Mouse (Mus musculus): ENCODE measurements around the gene Kdm6b. TPM values are rescaled to one million over a fixed set of nuclear protein-coding genes. Genes with fewer than 3 reads are reported as not detected.

Kdm6b gene
- polyA plus RNA-seq, 1 experiment from 2014 or later: 36.4 TPM

DNA sequence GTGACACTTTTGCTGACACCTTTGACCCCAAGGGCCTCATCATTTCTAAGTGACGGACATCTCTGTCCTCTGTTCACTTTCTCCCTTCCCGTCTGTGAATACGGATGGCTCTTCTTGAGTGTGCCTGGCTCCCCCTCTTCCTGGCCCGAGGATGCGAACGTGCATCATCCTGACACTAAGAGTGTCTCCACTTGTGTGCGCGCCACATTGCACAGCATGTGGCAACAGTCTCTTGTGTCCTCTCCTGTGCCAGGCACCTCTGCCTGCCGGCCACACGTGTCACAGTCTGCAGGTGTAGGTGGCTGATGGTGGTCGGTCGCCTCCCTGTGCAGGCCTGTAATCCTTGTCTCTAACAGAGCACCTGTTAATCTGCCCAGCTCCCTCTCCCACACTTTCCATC is 41.9 kb downstream of the Kdm6b start:
- ATAC-seq: no peak
- H3K27ac ChIP-seq (ENCODE audit: low read length): peak overlapping the region; percentile 77
- WGBS: 27% methylated on average over 12 of the region's 12 CpGs
- no peak overlapping the region for H3K4me3 ChIP-seq (ENCODE audit: low read depth, low read length)
- no peaks in the 10 kb centered on the region for H3K9me3 ChIP-seq (replicated peaks; ENCODE audit: control insufficient read depth, low read length, poor library complexity, severe bottlenecking)
- H3K27me3 ChIP-seq (ENCODE audit: control insufficient read depth, insufficient read depth, low read depth, low read length): no peaks in the 10 kb centered on the region
- peak overlapping the region; percentile 36 for H3K9ac ChIP-seq (ENCODE audit: low read depth, low read length)
- H3K36me3 ChIP-seq (ENCODE audit: control insufficient read depth, insufficient read depth, low read length): no peaks in the 10 kb centered on the region
- peak overlapping the region; percentile 39 for H3K4me2 ChIP-seq (ENCODE audit: low read length)
- peaks cover 19% of the 10 kb centered on the region for H3K4me1 ChIP-seq (ENCODE audit: control insufficient read depth, insufficient read depth, low read length)

DNA sequence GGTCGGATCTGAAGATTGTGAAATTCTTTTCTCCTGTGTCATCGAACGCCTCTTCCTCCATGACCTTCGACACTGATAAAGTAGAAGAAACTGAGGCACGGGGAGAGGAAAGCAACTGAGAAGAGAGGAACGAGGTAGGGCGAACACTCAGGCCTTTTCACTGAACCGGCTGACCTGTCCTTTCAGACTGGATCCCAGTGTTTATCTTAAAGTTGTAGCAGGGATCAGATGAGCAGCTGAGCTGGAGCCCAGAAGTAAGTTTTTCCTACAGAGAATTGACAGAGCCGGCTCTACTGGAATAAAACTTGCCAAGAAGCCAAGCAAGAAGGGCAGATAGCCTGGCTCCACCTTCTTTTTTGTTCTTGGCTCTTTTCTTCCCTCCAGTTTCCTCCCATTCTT is 42.7 kb downstream of the Kdm6b start:
- peak overlapping the region; percentile 17 for H3K4me3 ChIP-seq (ENCODE audit: low read depth, low read length)
- no peaks in the 10 kb centered on the region for H3K9me3 ChIP-seq (replicated peaks; ENCODE audit: control insufficient read depth, low read length, poor library complexity, severe bottlenecking)
- peak overlapping the region; percentile 77 for H3K27ac ChIP-seq (ENCODE audit: low read length)
- H3K4me2 ChIP-seq (ENCODE audit: low read length): peak overlapping the region; percentile 39
- H3K36me3 ChIP-seq (ENCODE audit: control insufficient read depth, insufficient read depth, low read length): no peaks in the 10 kb centered on the region
- H3K4me1 ChIP-seq (ENCODE audit: control insufficient read depth, insufficient read depth, low read length): peaks cover 23% of the 10 kb centered on the region
- H3K27me3 ChIP-seq (ENCODE audit: control insufficient read depth, insufficient read depth, low read depth, low read length): no peaks in the 10 kb centered on the region
- 11% methylated on average over 9 of the region's 9 CpGs for WGBS
- no peak for ATAC-seq
- H3K9ac ChIP-seq (ENCODE audit: low read depth, low read length): 0 out of 2 replicates have a peak overlapping the region, but pooled peaks have one; percentile 28

DNA sequence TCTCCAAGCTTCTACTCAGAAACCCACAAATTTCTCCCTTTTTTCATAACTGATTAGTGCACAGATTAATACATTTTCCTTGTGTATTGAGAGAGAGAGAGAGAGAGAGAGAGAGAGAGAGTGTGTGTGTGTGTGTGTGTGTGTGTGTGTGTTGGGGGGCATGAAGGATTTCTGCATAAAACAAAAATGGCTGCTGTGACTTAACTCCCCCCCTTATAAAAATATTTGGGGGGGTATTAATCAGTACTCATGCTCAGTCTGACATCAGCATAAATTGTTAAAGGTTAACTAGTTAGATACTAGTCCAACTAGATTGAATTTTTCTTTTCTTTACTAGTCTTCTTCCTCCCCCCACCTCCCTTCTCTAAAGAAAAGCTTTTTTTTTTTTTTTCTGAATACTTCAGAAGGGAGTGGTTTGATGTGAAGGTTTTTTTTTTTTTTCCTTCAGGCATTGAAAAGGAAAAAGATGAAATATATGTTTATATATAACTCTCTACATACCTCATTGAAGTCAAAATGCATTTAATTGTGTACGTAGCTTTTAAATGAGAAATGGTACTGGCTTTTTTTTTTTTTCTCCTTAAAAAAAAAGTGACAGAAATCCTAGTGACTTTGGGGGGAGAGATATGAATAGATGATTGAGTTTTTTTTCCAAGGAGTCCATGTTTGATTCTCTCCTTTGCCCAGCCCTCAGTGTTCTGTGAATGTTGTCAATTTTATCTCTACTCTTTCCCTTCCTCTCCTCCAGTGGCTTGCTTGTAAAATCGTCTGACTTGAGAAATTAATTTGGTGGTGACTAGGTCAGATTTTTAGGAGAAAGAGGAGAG is 43.3 kb downstream of the Kdm6b start:
- H3K4me3 ChIP-seq (ENCODE audit: low read depth, low read length): peak overlapping the region; percentile 92
- no peaks in the 10 kb centered on the region for H3K27me3 ChIP-seq (ENCODE audit: control insufficient read depth, insufficient read depth, low read depth, low read length)
- H3K9ac ChIP-seq (ENCODE audit: low read depth, low read length): peak overlapping the region; percentile 100
- peak overlapping the region; percentile 96 for H3K4me2 ChIP-seq (ENCODE audit: low read length)
- no peak for ATAC-seq
- H3K4me1 ChIP-seq (ENCODE audit: control insufficient read depth, insufficient read depth, low read length): peaks cover 29% of the 10 kb centered on the region
- H3K9me3 ChIP-seq (replicated peaks; ENCODE audit: control insufficient read depth, low read length, poor library complexity, severe bottlenecking): no peaks in the 10 kb centered on the region
- peak overlapping the region; percentile 100 for H3K27ac ChIP-seq (ENCODE audit: low read length)
- H3K36me3 ChIP-seq (ENCODE audit: control insufficient read depth, insufficient read depth, low read length): no peaks in the 10 kb centered on the region
- WGBS: 13% methylated on average over 2 of the region's 2 CpGs

DNA sequence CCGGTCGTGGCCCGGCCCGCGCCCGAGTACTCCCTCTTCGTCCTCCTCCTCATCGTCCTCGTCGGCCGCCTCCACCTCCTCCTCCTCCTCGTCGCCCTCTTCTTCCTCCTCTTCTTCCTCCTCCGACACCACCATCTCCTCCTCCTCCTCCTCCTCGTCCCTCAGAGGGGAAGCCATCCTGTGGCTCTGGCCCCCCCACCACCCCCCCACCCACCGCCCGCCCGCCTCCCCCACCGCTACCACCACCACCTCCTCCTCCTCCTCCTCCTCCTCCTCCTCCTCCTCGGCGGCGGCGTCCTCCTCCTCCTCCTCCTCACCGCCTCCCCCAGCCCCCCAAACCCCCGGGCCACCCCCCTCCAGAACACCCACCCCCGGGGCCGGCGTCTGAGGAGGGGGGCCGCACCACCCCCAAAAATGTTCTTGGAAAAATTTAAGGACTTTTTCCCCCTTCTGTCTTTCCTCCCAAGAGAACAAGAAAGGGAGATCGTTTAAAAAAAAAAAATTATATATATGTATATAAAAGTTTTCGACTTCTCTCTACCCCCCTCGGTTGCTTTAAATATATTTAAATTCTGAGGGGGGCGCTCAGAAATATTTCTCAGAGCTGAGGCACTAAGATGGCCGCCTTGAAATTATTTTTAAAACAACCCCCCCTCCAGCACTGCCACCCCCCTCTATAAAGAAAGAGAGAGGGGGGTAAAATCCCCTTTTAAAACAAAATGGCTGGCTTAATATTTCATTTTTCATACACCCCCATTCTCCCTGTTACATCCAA is 44.1 kb downstream of the Kdm6b start, which contains the start of gene Chd3:
Gene Chd3 (minus strand): TSS at position 192 of the 775 bp plus-strand sequence.
- peak within 1 kb of the TSS; percentile 96 for H3K4me2 ChIP-seq (ENCODE audit: low read length)
- peak within 1 kb of the TSS; percentile 100 for H3K27ac ChIP-seq (ENCODE audit: low read length)
- H3K4me1 ChIP-seq (ENCODE audit: control insufficient read depth, insufficient read depth, low read length): peaks cover 37% of the 10 kb centered on the region
- ATAC-seq: no peak
- no peaks in the 10 kb centered on the region for H3K9me3 ChIP-seq (replicated peaks; ENCODE audit: control insufficient read depth, low read length, poor library complexity, severe bottlenecking)
- H3K9ac ChIP-seq (ENCODE audit: low read depth, low read length): peak within 1 kb of the TSS; percentile 100
- no peaks in the 10 kb centered on the region for H3K27me3 ChIP-seq (ENCODE audit: control insufficient read depth, insufficient read depth, low read depth, low read length)
- 4% methylated on average over 8 of the region's 34 CpGs for WGBS
- no peaks in the 10 kb centered on the region for H3K36me3 ChIP-seq (ENCODE audit: control insufficient read depth, insufficient read depth, low read length)
- H3K4me3 ChIP-seq (ENCODE audit: low read depth, low read length): peak within 1 kb of the TSS; percentile 92

DNA sequence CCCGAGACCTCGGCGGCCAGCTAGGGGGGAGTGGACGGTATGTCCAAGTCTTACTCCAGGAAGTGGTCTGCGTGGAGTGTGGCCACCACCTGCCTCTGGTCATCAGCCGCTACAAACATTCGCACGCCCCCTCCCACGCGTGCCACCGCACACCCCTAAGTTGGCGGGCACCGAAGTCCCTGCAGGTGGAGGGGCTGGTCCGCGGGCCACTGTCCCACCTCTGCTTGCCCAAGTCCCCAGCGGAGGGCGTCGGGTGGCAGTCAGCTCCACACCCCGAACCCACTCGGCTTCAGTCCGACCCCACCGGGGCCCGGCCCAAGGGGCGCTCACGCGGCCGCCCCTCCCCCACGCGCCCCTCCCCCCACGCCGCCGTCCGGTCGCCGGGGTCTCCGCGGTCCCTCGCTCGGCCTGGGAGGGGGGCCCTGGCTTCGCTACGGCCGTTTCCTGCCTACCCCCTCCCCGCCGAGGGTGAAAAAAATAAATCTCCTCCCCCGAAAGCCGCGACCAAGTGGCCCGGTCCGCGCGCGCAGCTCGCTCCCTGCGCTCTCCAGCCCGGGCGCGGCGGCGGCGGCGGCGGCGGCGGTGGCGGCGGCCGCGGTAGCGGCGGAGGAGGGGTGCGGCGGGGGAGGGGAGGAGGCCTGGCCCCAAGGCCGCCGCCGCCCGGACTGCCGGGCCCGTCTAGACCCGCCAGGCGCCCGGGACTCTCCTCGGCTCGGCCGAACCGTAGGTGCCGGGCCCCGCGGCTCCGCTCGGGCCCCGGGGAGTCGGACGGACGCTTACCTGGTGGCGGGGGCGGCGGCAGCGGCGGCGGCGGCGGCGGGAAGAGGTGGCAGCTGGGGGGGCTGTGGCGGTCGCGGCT is 44.9 kb downstream of the Kdm6b start:
- Histone ChIP-seq H3K4me3 (ENCODE audit: low read depth, low read length) (peak overlapping the region; percentile 92), H3K27ac (ENCODE audit: low read length) (peak overlapping the region; percentile 100), H3K4me2 (ENCODE audit: low read length) (peak overlapping the region; percentile 96), H3K9ac (ENCODE audit: low read depth, low read length) (peak overlapping the region; percentile 100), H3K4me1 (ENCODE audit: control insufficient read depth, insufficient read depth, low read length) (peaks cover 39% of the 10 kb centered on the region), H3K36me3 (ENCODE audit: control insufficient read depth, insufficient read depth, low read length) (0 out of 2 replicates have a peak, but pooled peaks cover under 1% of the 10 kb centered on the region), H3K27me3 (ENCODE audit: control insufficient read depth, insufficient read depth, low read depth, low read length) (no peaks in the 10 kb centered on the region), H3K9me3 (replicated peaks; ENCODE audit: control insufficient read depth, low read length, poor library complexity, severe bottlenecking) (no peaks in the 10 kb centered on the region)
- WGBS: under 1% methylated on average over 46 of the region's 106 CpGs
- ATAC-seq: peak; percentile 6; the same call in 1 of the 2 replicates

DNA sequence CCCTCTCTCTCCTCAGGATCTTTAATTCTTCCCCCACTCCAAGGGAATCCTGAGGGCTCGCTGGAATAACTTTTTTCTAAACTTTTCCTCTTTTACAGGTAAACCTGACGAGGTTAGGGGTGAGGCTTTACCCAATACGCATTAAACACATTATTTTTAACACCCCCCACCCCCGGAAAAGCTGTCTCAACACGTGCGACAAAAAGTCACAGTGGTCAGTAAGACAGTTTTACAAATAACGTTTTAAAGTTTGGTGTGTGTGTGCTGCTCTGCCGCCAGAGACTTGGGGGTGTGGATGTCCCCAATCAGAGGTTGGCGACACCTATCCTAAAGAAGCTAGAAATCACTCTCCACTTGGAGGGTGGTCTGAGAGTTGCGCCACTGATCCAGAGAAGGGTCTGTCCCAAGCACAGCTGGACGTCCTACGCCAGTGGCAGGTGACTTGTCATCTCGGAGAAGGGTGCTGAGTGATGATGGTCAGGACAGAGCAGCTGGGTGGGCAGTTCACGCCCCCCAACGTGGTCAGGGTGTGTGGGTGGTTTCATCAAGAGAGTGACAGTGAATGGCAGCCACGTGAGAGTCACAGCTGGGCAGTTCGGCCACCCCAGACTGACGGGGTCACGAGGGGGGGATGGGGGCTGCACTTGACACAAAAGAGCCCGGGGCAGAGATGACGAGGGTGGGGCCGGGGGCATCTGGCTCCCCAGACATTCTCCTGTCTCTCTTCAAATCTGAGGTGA is 45.7 kb downstream of the Kdm6b start:
- peak; percentile 8; the same call in 1 of the 2 replicates for ATAC-seq
- H3K4me3 ChIP-seq (ENCODE audit: low read depth, low read length): peak overlapping the region; percentile 92
- 0 out of 2 replicates have a peak, but pooled peaks cover 8% of the 10 kb centered on the region for H3K36me3 ChIP-seq (ENCODE audit: control insufficient read depth, insufficient read depth, low read length)
- WGBS: 1% methylated on average over 22 of the region's 22 CpGs
- no peaks in the 10 kb centered on the region for H3K27me3 ChIP-seq (ENCODE audit: control insufficient read depth, insufficient read depth, low read depth, low read length)
- peak overlapping the region; percentile 100 for H3K27ac ChIP-seq (ENCODE audit: low read length)
- H3K4me1 ChIP-seq (ENCODE audit: control insufficient read depth, insufficient read depth, low read length): peaks cover 39% of the 10 kb centered on the region
- no peaks in the 10 kb centered on the region for H3K9me3 ChIP-seq (replicated peaks; ENCODE audit: control insufficient read depth, low read length, poor library complexity, severe bottlenecking)
- H3K4me2 ChIP-seq (ENCODE audit: low read length): peak overlapping the region; percentile 96
- peak overlapping the region; percentile 100 for H3K9ac ChIP-seq (ENCODE audit: low read depth, low read length)

DNA sequence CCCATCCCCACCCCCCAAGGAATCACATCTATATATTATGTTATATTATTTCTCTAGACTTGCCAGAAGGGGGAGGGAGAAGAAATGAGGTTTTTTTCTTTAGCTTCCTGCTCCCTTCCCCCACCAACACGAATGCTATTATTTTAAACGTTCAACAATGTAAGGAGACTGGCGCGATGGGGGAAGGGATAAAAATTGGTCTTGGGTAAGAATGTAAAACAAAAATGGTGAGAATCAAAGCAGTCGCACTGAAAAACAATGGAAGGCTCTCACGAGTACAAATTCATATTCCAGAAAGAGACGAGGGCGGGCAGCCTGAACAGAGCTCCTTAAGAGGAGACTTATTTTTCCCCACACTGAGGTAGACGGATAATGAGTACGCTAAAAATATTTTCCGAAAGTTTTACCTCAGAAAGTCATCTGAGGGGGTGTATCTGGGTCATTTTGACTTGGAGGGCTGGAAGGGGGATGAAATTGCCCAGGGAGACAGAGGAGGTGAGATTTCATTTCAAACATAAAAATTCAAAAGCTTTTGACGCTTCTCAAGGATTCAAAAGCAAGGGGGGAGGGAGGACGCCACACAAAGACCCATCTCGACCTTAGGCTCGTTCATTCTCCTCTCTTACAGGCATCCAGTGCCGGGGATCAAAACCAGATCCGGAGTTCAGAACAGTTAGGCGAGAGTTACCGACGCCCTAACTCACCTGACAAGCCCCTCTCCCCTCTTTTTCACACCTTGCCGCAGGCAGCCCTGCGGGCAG is 46.4 kb downstream of the Kdm6b start:
- no peak for ATAC-seq
- H3K4me3 ChIP-seq (ENCODE audit: low read depth, low read length): peak overlapping the region; percentile 92
- no peaks in the 10 kb centered on the region for H3K27me3 ChIP-seq (ENCODE audit: control insufficient read depth, insufficient read depth, low read depth, low read length)
- peak overlapping the region; percentile 100 for H3K9ac ChIP-seq (ENCODE audit: low read depth, low read length)
- peak overlapping the region; percentile 100 for H3K27ac ChIP-seq (ENCODE audit: low read length)
- H3K4me1 ChIP-seq (ENCODE audit: control insufficient read depth, insufficient read depth, low read length): peaks cover 36% of the 10 kb centered on the region
- H3K9me3 ChIP-seq (replicated peaks; ENCODE audit: control insufficient read depth, low read length, poor library complexity, severe bottlenecking): no peaks in the 10 kb centered on the region
- under 1% methylated on average over 22 of the region's 22 CpGs for WGBS
- H3K36me3 ChIP-seq (ENCODE audit: control insufficient read depth, insufficient read depth, low read length): peaks cover 12% of the 10 kb centered on the region; the same call in 1 of the 2 replicates
- H3K4me2 ChIP-seq (ENCODE audit: low read length): peak overlapping the region; percentile 96

Measured in midbrain, embryonic 16.5 days (tissue).